Mouse (Mus musculus) lung, postnatal 36 days (tissue): ENCODE results near the gene Npr1.

Experiments used
- DNase-seq: peaks from one replicate; pipeline ENCODE4 v3.0.0; 2022; ENCODE audit warnings: mixed read lengths

Npr1 gene

DNA sequence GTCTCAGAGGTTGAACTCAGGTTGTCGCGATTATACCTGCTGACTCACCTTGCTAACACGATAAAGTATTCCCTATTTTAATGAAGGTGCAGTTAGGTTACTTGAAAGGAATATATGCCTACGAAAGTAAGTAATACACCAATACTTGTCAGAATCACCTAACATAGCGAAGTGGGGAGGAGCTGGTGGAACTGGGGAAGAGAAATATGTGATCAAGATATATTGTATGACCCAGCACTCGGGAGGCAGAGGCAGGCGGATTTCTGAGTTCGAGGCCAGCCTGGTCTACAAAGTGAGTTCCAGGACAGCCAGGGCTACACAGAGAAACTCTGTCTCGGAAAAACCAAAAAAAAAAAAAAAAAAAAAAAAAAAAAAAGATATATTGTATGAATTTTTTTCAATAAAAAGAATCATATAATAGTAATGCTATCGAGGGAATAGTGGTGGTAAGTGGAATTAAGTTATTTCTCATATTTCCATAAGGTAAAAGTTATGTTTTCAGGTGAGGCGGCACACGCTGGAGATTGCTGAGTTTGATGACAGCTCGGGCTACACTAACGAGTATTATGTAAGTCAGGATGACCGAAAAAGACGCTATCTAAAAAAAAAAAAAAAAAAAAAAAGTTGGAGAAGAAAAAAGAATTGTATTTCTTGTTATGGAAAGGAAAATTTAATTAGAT, 9.6 kb upstream of the Npr1 start:
- no peak for DNase-seq

DNA sequence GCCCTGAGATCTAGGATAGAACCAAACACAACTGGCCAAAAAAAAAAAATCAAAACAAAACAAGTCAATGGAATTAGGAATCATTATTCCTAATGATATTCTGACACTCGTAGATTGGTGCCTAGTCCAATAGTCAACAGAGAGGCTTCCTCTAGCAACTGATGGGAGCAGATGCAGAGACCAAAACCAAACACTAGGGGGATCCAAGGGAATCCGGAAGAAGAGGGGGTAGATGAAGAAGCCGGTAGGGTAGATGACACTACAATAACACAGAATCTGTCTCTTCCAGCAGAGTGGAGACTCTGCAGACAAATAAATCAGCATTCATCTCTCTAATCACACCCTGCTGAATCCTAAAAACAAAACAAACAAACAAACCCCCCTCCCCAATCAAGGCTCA, 6.5 kb upstream of the Npr1 start:
- peak; percentile 81 for DNase-seq

DNA sequence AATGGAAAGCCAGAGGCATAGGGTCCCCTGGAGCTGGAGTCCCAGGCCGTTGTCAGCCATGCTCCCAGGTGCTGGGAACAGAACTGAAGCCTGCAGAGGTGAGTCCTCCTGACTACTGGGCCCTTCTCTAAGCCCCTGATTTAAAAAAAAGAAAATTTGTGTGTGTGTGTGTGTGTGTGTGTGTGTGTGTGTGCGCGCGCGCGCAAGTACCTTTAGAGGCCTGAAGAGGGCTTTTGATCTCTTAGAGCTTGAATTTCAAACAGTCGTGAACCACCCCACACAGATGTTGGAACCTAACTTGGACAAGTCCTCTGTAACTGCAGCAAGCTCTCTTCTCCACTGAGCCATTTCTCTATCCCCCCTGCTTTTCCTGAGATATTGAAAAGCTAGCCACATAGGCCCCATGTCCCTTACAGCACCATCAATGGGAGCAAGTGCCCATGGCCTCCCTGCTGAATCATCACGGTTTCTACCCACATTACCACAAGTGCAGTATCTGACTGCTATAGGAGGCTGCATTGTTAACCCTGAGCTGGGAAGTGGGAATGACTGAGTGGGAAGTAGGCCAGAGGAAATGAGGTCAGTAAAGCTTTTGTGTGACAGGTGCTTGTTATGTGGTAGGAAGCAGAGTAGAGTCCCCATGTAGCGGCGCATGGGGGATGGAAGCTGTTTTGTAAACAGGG, 2.1 kb upstream of the Npr1 start:
- no peak for DNase-seq

DNA sequence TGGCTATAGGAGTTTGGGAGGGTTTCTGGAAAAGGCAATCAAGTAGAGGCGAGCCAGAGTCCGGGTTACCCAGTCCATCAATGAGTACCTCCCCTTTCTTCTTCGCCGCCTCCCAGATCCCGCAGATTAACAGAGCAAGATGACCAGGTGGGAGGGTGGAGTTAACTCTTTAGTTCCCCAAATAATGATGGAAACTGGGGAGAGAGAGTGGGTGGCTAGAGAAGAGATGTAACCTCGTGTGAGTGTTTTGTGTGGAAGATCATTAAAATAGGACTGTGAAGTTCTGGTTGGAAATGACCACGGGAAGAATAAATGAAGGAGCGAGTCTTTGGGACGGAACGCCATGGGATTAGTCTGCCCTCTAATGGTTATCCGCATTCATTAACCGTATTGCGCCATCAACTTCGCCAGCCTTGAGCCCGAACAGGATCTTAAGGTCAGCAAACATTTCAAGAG, 673 bp upstream of the Npr1 start:
- DNase-seq = peak; percentile 88

DNA sequence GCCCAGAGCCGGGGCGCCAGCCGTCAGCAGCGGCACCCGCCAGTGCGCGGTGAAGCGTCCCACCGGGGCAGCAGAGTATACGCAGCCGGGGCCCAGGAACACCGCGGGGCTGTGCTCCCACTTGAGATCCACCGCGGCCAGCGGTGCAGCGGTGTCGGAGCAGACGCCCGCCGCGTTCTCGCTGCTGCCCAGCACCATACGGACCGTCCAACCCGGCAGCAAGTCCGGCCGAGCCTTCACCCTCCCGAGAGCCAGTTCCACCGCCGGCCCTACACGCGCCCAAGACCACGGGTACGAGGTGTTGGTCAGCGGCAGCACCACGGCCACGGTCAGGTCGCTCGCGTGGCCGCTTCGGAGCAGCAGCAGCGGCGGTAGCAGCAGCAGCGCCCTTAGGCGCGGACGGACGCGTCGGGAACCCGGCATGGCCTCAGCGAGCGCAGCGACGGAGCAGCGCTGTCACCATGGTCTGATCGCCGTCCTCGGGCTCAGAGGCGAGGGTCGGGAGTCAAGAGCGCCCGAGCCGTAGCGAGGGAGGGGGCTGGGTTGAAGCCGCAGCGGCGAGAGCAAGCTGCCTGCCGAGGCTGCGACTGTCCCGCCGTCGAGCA, 483 bp downstream of the Npr1 start:
- DNase-seq = peak; percentile 24

DNA sequence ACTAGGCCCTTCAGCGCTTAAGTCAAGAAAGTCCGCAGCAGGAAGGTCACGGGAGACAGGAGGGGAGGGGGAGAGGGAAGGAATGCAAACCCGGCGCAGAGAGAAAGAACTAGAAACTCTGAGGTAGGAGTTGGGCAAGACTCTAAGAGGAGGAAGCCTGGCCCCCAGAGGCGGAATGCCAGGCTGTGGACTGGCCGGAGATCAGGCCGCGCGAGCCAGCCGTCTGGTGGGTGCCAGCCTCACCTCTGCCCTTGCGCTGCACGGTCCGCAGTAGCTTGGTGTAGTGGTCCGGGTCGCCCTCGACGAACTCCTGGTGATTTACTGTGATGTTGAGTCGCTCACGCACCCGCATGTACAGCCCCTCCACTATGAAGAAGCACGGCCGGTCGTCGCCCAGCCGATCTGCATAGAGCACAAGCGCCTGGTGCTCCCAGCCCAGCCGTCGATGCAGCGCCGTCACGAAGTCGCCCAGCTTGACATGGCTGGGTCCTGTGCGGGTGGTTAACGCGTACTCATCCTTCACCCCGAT, 1.1 kb downstream of the Npr1 start:
- peak; percentile 85 for DNase-seq

DNA sequence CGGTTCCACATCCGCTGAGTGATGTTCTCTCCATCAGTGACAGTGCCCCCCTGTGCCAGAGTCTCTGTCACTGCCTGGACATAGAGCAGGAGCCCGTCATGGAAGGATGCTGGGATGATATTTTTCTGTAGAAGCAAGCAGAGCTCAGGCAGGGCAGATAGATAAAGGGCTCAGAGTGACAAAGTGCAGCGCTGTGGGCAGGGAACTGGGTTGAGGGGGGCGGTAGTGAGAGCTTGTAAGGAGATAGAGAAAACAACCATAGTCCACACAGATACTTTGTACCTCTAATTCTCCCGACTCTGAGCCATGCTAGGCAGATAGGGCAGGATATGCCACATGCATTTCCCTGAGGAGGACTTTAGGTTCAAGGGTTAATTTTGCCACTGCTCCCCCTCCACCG, 3.1 kb downstream of the Npr1 start:
- DNase-seq = no peak

DNA sequence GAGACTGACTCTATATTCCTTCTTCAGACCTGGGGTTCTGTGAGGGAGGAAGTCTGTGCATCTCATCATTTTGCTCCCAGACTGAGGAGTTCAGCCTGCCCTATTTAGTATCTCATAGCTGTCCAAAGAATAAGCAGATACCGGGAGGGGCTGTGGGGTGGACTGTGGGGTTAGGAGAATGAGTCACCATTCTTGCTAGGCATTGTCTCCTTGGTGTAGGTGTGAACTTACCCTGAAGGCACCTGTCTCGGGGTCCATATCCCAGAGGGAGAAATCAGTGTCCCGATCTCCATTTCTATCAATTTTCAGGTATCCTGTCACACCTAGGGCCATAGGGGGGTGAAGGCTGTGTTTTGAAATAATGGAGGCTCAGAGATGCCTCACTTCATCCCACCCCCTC, 3.7 kb downstream of the Npr1 start:
- DNase-seq = no peak

DNA sequence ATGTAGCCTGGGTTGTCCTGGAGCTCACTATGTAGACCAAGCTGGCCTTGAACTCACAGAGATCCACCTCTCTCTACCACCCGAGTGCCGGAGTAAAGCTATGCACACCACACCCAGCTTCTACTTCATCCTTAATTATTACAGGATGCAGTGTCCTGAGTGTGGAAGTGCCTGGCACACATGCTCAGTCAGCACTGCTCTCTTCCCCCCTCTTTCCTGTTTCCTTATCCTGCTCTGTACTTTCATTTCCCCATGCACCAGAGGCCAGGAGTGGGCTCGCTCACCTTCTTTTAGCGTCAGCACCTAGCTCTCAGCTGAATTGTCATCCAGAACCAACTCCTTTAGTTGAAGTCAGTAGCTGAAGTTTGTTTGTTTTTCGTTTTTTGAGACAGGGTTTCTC, 5.4 kb downstream of the Npr1 start:
- peak; percentile 23 for DNase-seq

DNA sequence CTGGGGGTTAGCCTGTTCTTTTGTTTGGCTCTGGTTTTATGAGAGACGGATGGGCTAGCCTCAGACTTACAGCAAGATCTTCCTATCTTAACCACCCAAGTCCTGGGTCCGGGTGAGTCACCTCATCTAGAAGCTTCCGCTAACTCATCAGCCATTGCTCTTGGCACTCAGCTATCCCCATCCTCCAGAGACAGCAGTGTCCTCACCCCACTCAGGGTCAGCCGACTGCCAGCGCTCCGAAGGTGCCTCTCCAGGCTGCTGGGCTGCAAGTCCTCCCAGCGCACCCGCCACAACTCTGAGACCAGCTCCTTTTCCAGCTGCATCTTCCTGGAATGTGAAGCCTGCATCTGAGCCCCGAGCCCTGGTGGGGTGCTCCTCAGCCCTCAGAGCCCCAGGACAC, 5.9 kb downstream of the Npr1 start:
- no peak for DNase-seq

DNA sequence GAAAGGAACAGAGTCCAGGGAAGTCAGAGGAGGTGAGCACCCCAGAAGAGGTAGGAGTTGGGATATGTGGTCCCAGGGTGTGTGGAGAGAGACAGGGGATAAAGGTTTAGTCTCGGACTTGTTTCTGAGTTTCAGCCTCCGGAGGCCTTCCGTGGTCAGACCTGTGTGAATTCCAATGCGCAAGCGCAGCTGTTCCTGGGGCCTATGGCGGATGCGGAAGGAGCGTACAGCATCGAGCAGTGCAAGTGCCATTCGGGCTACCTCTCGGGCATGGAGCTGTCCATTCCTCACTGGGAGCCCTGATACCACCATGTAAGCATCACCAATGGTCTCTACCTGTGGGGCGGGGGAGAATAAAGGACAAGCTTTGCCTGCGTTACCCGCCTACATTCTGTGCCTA, 10.7 kb downstream of the Npr1 start:
- DNase-seq = no peak

DNA sequence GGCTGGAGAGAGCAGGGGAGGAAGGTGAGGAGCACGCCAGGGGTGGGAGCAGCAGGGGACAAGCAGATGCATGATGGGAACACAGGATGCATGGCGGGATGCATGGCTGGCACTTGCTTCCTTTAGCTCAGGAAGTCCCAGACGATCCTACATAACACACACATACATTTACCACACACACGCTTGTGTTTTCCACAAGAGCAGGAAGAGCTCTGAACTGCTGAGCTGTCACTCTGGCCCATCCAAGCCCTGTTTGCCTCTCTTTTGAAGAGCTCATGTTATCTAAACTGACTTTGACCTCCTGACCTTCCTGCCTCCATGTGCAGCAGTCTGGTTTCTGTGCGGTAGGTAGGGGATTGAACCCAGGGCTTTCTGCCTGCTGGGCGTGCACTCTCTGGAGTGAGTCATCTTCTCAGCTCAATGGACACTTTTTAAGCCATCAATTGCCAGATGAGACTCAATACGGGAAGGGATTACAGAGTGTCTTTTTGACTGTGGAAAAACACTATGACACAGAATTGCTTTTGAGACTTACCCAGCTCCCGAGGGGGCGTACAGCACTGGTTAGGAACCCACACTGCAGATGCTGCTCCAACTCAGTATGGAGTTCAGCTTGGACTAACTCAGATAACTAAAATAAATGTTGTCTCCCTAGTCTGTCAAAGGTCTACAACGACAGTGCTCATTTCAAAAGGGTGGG, 14.1 kb downstream of the Npr1 start:
- no peak for DNase-seq

DNA sequence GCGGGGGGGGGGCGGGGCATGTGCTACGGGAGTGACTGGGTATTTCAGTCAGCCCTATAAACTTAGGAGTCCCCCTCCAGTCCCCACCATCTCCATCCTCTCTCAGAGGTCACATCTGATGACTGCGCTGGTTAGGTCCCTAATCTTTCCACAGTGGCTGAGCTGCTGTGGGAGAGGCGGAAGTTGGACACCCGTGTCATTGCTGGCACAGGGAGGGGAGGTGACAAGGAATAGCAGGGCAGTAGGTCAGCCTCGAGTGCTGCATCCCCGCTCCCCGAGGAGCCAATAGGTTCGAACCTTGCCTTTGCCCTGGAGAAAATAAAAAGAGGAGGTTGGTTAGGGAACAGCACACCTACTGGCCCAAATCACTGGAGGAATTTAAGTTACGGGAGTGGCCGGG, 14.8 kb downstream of the Npr1 start:
- DNase-seq = no peak

DNA sequence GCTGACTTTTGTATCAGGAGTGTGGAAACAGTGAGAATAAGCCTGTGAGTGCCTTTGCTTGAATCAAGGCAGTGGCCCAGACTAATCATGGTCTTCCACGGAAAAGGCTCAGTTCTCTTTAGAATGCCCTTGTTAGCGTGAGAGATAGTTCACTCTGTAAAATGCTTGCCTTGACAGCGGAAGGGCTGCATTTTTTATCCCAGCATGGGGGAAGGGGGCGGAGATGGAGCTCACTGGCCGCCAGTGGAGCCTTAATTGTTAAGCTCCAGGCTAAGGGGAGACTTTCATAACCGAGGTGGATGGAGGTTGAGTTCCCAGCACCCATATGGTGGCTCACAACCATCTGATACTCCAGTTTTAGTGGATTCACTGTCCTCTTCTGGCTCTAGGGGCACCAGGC, 17.0 kb downstream of the Npr1 start:
- no peak for DNase-seq

DNA sequence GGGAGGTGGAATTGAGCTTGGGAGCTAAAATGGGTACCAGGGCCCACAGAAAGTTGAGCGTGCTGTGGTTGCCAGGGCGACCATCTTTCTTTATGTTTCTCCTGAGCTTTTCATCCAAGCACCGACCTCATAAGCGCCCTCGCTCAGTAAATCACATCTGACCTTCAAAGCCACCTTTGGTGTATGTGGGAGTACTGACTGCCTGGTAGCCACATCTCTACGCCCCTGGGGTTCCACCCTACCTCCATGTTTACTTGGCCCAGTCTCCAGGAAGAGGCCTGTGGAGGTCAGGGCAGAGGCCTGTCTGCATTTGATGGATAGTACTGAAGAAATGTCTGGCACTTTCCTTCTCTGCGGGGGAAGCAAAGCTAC, 18.6 kb downstream of the Npr1 start:
- peak; percentile 68 for DNase-seq

DNA sequence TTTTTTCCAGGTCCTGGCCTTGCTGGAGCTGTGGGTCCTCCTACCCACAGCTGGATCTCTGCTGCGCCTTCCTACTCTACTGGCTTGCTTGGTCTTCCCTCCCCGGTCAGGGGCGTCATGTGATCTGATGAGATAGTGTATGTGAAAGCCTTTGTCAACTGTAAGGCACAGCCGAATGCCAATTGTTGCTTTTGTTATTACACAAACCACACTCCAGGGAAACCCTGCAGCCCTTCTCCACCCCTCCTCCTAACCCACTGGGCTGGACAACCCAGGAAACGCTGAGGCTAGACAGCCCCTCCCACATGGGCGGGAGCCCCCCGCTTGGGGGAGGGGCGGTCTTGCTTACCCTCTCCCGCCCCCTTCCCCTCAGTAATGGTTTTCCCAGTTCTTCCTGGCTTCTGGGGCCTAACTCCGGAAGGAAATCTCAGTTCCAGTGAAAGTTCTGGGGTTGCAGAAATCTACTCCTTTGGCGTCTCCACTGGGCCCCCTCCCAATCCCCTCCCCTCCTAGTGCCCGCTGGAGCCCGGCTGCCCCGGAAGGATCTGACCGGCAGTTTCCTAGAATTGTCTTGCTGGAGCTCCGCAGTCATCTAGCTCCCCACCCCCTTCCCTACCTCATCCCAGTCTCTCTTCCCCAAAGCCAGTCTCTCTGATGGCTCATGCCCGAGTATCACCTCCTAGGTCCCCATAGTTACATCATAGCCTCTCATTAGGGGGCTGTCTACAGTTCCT, 19.1 kb downstream of the Npr1 start:
- peak; percentile 96 for DNase-seq

DNA sequence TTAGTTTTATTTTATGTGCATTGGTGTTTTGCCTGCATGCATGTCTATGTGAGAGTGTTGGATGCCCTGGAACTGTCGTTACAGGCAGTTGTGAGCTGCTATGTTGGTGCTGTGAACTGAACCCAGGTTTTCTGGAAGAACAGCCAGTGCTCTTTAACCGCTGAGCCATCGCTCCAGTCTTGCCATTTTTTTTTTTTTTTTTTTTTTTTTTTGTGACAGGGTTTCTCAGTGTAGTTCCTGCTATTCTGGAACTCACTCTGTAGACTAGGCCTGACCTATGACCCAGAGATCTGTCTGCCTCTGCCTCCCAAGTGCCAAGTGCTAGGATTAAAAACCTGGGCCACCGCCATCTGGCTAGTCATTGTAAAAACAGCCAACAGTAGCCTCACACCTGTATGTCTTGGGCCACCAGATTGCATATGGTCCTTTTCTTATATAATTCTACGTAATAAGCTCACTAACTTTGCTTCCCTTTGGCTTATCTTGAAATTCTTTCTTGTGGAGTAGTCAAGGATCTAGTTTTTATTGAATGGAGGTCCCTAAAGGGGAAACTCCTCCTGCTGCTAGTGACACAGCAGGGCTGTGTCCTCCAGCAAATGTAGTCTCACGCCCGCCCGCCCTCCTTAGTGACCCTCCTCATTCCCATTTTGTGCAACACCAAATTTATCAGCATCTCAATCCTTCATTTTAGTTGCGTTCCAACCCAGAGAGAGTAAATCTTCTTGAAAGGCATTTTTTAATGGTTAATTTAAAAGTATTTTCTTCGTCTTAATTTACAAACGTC, 20.1 kb downstream of the Npr1 start:
- DNase-seq = no peak

DNA sequence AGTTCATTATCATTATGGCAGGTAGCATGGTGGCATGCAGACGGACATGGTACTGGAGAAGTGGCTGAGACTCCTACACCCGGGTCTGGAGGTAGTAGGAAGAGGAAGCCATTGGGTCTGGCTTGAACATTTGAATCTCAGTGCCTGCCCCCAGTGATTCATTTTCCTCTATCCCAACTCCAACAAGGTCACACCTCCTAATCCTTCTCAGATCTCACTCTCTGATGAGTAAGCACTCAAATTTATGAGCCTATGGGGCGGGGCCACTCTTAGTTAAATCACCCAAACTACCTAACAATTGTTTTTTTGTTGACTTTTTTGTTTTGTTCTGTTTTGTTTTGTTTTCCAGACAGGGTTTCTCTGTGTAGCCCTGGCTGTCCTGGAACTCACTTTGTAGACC, 21.7 kb downstream of the Npr1 start:
- no peak for DNase-seq

DNA sequence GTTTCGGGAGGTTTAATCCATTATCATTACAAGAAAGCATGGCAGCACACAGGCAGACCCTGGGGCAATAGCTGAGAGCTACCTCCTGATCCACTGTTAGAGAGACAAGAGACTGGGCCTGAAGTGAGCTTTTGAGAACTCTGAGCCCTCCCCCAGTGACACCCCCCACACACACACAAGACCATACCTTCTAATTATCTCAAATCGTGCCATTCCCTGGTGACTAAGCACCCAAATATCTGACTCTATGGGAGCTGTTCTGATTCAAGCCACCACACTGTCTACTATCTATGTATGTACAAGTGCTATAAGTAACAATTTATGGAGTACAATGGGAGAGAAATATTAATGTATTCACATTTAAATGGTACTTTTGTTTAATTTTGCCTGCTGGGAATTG, 24.9 kb downstream of the Npr1 start:
- DNase-seq = no peak

DNA sequence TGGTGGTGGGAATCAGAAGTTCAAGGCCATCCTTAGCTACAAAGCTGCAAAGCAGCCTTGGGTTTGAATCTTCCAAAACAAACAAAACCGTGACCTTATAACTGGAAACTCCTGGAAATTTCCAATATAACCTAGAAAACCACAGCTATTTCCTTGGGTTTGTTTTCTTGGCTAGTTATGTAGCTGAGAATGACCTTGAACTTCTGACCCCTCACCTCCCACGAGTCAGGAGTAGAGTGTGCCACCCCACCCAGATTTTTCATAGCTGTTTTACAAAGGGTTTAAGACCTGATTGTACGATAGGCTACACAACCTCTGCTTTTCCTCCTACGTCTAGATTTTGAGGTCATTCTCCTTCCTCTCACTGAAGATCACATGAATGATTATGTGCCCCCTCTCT, 28.5 kb downstream of the Npr1 start:
- no peak for DNase-seq

DNA sequence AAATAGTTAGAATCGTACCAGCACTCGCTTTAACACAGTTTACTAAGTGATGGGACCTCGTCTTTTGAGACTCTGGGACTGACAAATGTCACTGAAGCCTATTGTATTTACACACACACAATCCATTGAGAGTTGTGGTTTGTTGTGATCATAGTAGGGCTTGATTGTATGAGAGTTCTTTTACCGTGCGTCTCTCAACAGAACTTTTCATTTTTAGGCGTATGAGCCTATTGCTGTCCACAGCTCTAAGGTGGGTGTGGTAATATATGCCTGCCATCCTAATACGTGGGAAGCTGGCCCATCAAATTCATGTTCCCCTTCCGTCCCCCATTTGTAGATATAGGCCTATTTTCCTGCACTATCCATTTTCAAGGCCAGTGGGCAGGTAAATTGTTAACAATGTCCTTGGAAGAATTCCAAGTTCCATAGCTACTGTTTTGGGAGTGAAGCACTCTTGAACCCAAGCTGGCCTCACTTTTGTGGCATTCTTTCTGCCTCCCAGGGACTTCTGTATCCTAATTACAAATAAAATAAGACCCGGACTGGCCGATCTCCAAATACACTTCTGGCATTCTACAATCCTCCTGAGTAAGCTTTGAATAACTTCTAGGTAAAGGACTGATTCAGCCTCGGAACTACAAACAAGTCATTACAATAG, 31.5 kb downstream of the Npr1 start:
- peak; percentile 90 for DNase-seq
